Mouse (Mus musculus): ENCODE measurements around the gene Bik.
"Not testable (repeated sequence)": the region's sequence is repeated elsewhere in the genome, so short reads cannot be mapped to it uniquely, and the experiment has no call there.

Gene Bik

GRCm38 (mm10) chr15:83526424-83527091, at the start of gene Bik:
Gene Bik, plus strand, starts transcription at chr15:83526862.
- peak; percentile 65; the same call in 1 of the 2 replicates for ATAC-seq (ENCODE audit: low TSS enrichment)

- ATAC-seq (ENCODE audit: low TSS enrichment) = no peak
Measured at GRCm38 (mm10) chr15:83478096-83478495, 48.6 kb upstream of the Bik start.

GRCm38 (mm10) chr15:83479818-83480217, 46.8 kb upstream of the Bik start:
- no peak for ATAC-seq (ENCODE audit: low TSS enrichment)

GRCm38 (mm10) chr15:83481236-83481780, 45.4 kb upstream of the Bik start:
- no peak for ATAC-seq (ENCODE audit: low TSS enrichment)

- no peak; the same call in 1 of the 2 replicates for ATAC-seq (ENCODE audit: low TSS enrichment)
Measured at GRCm38 (mm10) chr15:83482645-83483224, 43.9 kb upstream of the Bik start.

- no peak for ATAC-seq (ENCODE audit: low TSS enrichment)
Measured at GRCm38 (mm10) chr15:83483482-83483881, 43.2 kb upstream of the Bik start.

- no peak for ATAC-seq (ENCODE audit: low TSS enrichment)
Measured at GRCm38 (mm10) chr15:83484311-83484710, 42.4 kb upstream of the Bik start.

GRCm38 (mm10) chr15:83487477-83488115, 39.1 kb upstream of the Bik start:
- peak; percentile 79 for ATAC-seq (ENCODE audit: low TSS enrichment)

- no peak for ATAC-seq (ENCODE audit: low TSS enrichment)
Measured at GRCm38 (mm10) chr15:83489471-83489870, 37.2 kb upstream of the Bik start.

- no peak for ATAC-seq (ENCODE audit: low TSS enrichment)
Measured at GRCm38 (mm10) chr15:83491891-83492290, 34.8 kb upstream of the Bik start.

- no peak for ATAC-seq (ENCODE audit: low TSS enrichment)
Measured at GRCm38 (mm10) chr15:83493856-83494571, 32.6 kb upstream of the Bik start.

GRCm38 (mm10) chr15:83494572-83494920, 32.1 kb upstream of the Bik start:
- no peak for ATAC-seq (ENCODE audit: low TSS enrichment)

GRCm38 (mm10) chr15:83495195-83495594, 31.5 kb upstream of the Bik start:
- ATAC-seq (ENCODE audit: low TSS enrichment) = no peak

- ATAC-seq (ENCODE audit: low TSS enrichment) = no peak
Measured at GRCm38 (mm10) chr15:83495787-83496367, 30.8 kb upstream of the Bik start.

- no peak for ATAC-seq (ENCODE audit: low TSS enrichment)
Measured at GRCm38 (mm10) chr15:83497299-83497698, 29.4 kb upstream of the Bik start.

GRCm38 (mm10) chr15:83499211-83499755, 27.4 kb upstream of the Bik start:
- ATAC-seq (ENCODE audit: low TSS enrichment) = no peak

GRCm38 (mm10) chr15:83500352-83500751, 26.3 kb upstream of the Bik start:
- no peak for ATAC-seq (ENCODE audit: low TSS enrichment)

GRCm38 (mm10) chr15:83501483-83501882, 25.2 kb upstream of the Bik start:
- ATAC-seq (ENCODE audit: low TSS enrichment) = not testable (repeated sequence)

- peak; percentile 53 for ATAC-seq (ENCODE audit: low TSS enrichment)
Measured at GRCm38 (mm10) chr15:83509950-83510804, 16.5 kb upstream of the Bik start.

- peak; percentile 98 for ATAC-seq (ENCODE audit: low TSS enrichment)
Measured at GRCm38 (mm10) chr15:83510805-83511405, 15.8 kb upstream of the Bik start, which contains the start of gene Ttll1. Gene Ttll1, minus strand, starts transcription at chr15:83510893.

Measured in frontal cortex, adult (tissue).